Mouse (Mus musculus) olfactory bulb, adult 2 months (tissue): ENCODE measurements around the gene Pbld1.

Experiments
- CTCF ChIP-seq: fragments of 200-500 bp; IDR thresholded peaks from 2 replicates; pipeline ENCODE4 v1.5.1; 2012; ENCODE audit warnings: low read depth, mild to moderate bottlenecking, low read length, moderate library complexity; ENCODE audit not compliant: insufficient read depth
- POLR2A ChIP-seq: fragments of 200-500 bp; IDR thresholded peaks from 2 replicates; pipeline ENCODE4 v1.6.1; 2012; ENCODE audit warnings: mild to moderate bottlenecking, low read depth, low read length, moderate library complexity; ENCODE audit not compliant: insufficient read depth

DNA sequence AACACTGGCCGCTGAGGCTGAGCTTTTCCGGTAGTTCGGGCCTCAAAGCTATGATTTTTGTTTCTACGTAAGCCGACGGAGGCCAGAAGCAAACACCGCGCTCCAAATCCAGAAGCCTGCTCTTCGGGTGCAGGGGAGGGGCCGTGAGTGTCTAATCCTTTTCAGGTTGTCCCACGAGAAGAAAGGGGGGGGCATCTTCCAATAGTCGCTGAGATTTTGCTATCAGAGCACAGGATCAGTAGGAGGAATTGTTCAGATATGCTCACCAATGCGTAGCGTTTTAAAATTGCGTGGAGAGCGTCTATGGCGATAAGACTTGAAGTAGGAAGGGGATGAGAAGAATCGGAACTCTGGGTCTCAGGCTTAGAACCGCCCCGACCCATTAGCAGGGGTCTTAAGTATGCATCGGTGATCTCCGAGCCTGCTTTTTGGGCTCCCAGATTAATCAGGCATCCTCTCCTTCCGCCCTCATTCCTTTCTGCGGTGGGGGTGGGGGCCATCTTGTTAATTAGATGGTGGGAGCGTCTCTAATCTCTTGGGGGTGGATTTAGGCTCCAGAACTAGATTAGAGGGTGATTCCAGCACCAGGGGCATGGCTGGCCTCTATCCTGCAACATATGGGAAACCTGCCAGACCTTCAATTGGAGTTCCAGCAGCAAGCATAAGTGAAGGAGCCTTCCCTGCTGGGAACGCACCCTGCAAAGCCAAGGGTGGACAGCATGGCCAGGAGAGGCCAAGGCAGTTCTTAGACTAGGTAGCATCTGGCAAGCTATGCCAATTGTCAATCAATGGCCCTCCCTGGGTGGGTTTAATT is 30.0 kb downstream of the Pbld1 start:
- no peak for TF ChIP-seq CTCF
- no peak for TF ChIP-seq POLR2A
